In the genomic region with DNA sequence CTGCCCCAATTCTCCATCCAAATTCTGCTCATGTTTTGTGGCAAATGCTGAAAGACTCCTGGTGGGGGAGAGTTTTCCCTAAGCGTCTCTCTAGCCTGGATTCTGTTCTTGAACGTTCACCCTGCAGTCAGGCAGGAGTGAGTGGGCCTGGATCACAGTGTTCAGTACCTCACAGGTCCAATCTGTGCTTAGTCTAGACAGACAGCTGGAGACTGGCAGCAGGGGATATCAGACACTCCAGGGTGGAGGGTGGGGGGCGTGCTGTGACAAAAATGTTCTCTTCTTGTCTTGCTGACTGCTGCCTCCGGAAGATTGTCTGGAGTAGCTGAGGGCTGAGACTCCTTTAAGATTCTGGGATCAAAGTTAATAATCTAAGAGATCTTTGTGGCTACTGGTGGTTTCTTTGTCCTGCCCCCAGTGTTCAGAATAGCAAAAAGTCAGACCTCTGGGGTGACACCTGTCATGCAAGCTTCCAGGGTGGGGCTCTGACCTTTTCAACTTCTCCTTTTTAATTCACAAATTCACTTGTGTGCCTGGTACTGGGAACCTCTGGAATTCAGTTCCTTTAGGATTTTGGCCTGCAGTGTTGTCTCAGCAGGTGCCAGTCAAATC, we compare ENCODE assay signal across 10 mouse cellular contexts.
DNase-seq lines count a peak whose midpoint lies in the region; ATAC-seq and TF ChIP-seq lines count a peak whose summit lies in the region.
"Had no signal": no experiment of that assay in that cellular context is flagged by ENCODE, and none has a peak within 500 bp of the region (broad histone marks: within the 10 kb centered on the region; RNA-seq: fewer than 3 reads in every experiment).

No protein-coding gene starts in this region.

- no peak overlapping the region for H3K4me3 ChIP-seq in left cerebral cortex, adult 2 months
- H3K4me3 ChIP-seq: hindbrain, embryonic 15.5 days had no signal

- no peak; the same call in 1 of the 2 replicates for TF ChIP-seq CTCF in left cerebral cortex, adult 2 months (IDR thresholded peaks at IDR 0.05)

- no peak for ATAC-seq in CD4-positive, CD25-positive, alpha-beta regulatory T cell, adult 4 months
- no peak for ATAC-seq in activated CD4-positive, CD25-positive, alpha-beta regulatory T cell, adult 4 months

- intact Hi-C loops in left cerebral cortex, adult 2 months (cut with DNase I): loop anchor here (5.0 kb wide), 1 partner anchor 373 kb away; no protein-coding TSS in a partner anchor

- peak; percentile 15 for DNase-seq in CD4-positive, CD25-positive, alpha-beta regulatory T cell, adult 2 months (ENCODE audit: low read depth, low spot score)
- DNase-seq in thymus, postnatal 4 days: peak; percentile 37
- no peak for DNase-seq in thymus, adult 18-20 months
- peak; percentile 47 to 50 for DNase-seq in left cerebral cortex, adult 2 months (ENCODE audit: extremely low spot score in 1 of 2, low spot score in 2 of 2)
- DNase-seq in telencephalon, adult 2 months (ENCODE audit: low read depth, low spot score): peak; percentile 69
- DNase-seq in heart, postnatal 4 days: no peak
- DNase-seq: lung, embryonic 14.5 days had no signal

- no peak overlapping the region for H3K27ac ChIP-seq in left cerebral cortex, adult 2 months
- H3K27ac ChIP-seq: hindbrain, embryonic 15.5 days had no signal

Comparison
In these comparisons a context has a peak if more than half of its experiments do, and no peak if none do; other contexts are left out.
1. DNase-seq: peak in CD4-positive, CD25-positive, alpha-beta regulatory T cell, adult 2 months (single experiment), thymus, postnatal 4 days (single experiment), left cerebral cortex, adult 2 months (2 of 2) and telencephalon, adult 2 months (single experiment); none in thymus, adult 18-20 months (0 of 2) and heart, postnatal 4 days (single experiment).